Mouse (Mus musculus): ENCODE data around the gene Comtd1.

The Comtd1 gene

GRCm38 (mm10) chr14:21848166-21849154 lies at the start of gene Comtd1:
Comtd1 (minus strand) TSS chr14:21848977.
- peak; percentile 95 for DNase-seq (ENCODE audit: low spot score)

GRCm38 (mm10) chr14:21892341-21892659 lies 43.5 kb upstream of the Comtd1 start:
- no peak for DNase-seq (ENCODE audit: low spot score)

- DNase-seq (ENCODE audit: low spot score), result peak; percentile 35
These were observed 43.0 kb upstream of the Comtd1 start for GRCm38 (mm10) chr14:21891581-21892340.

GRCm38 (mm10) chr14:21890430-21890829 lies 41.7 kb upstream of the Comtd1 start:
- DNase-seq (ENCODE audit: low spot score), result no peak

GRCm38 (mm10) chr14:21866816-21867215 lies 18.0 kb upstream of the Comtd1 start:
- no peak for DNase-seq (ENCODE audit: low spot score)

- DNase-seq (ENCODE audit: low spot score), result no peak
These were observed 17.5 kb upstream of the Comtd1 start for GRCm38 (mm10) chr14:21866291-21866690.

GRCm38 (mm10) chr14:21856886-21857285 lies 8.1 kb upstream of the Comtd1 start:
- no peak for DNase-seq (ENCODE audit: low spot score)

- no peak for DNase-seq (ENCODE audit: low spot score)
These were observed 7.2 kb upstream of the Comtd1 start for GRCm38 (mm10) chr14:21855961-21856360.

GRCm38 (mm10) chr14:21854271-21854670 lies 5.5 kb upstream of the Comtd1 start:
- no peak for DNase-seq (ENCODE audit: low spot score)

GRCm38 (mm10) chr14:21853456-21854109 lies 4.8 kb upstream of the Comtd1 start:
- peak; percentile 87 for DNase-seq (ENCODE audit: low spot score)

GRCm38 (mm10) chr14:21851996-21852791 lies 3.4 kb upstream of the Comtd1 start:
- DNase-seq (ENCODE audit: low spot score), result no peak

- DNase-seq (ENCODE audit: low spot score), result no peak
These were observed 1.8 kb upstream of the Comtd1 start for GRCm38 (mm10) chr14:21850419-21851127.

GRCm38 (mm10) chr14:21849524-21850418 lies 994 bp upstream of the Comtd1 start:
- no peak for DNase-seq (ENCODE audit: low spot score)

GRCm38 (mm10) chr14:21847381-21848165 lies 1.2 kb downstream of the Comtd1 start:
- DNase-seq (ENCODE audit: low spot score), result peak; percentile 77

- no peak for DNase-seq (ENCODE audit: low spot score)
These were observed 1.9 kb downstream of the Comtd1 start for GRCm38 (mm10) chr14:21846827-21847380.

GRCm38 (mm10) chr14:21843263-21843662 lies 5.5 kb downstream of the Comtd1 start:
- no peak for DNase-seq (ENCODE audit: low spot score)

- DNase-seq (ENCODE audit: low spot score), result no peak
These were observed 6.8 kb downstream of the Comtd1 start for GRCm38 (mm10) chr14:21841819-21842592.
